Mouse (Mus musculus) lung, embryonic 14.5 days (tissue): ENCODE data around the gene Arhgap42. TPM values are rescaled to one million over a fixed set of nuclear protein-coding genes. Genes with fewer than 3 reads are reported as not detected.
A peak's percentile ranks its signal among the peaks of the same experiment; 100 is the strongest.

ENCODE experiments used
- ATAC-seq: fragments of 200-750 bp; cut with Nextera tagmentation; 2 replicates; pipeline ENCODE4 v1.8.0; 2017; ENCODE audit warnings: mild to moderate bottlenecking, moderate TSS enrichment, moderate library complexity; ENCODE audit not compliant: insufficient read depth
- DNase-seq: peaks from one replicate; pipeline ENCODE4 v3.0.0-alpha.2; 2015
- H3K27ac ChIP-seq: fragments of 300-500 bp; sonication (generic); 2 replicates; pipeline ENCODE4 v1.5.1; 2014; ENCODE audit warnings: low read depth, mild to moderate bottlenecking, moderate library complexity
- H3K27me3 ChIP-seq: fragments of 300-500 bp; sonication (generic); 2 replicates; pipeline ENCODE4 v1.6.1; 2014; ENCODE audit warnings: low read length, control low read depth; ENCODE audit not compliant: insufficient read depth
- H3K36me3 ChIP-seq: fragments of 300-500 bp; sonication (generic); 2 replicates; pipeline ENCODE4 v1.6.1; 2014; ENCODE audit warnings: control low read depth; ENCODE audit not compliant: insufficient read depth
- H3K4me1 ChIP-seq: fragments of 300-500 bp; sonication (generic); 2 replicates; pipeline ENCODE4 v1.6.1; 2014; ENCODE audit warnings: antibody characterized with exemption, control low read depth; ENCODE audit not compliant: insufficient read depth
- H3K4me2 ChIP-seq: fragments of 300-500 bp; sonication (generic); 2 replicates; pipeline ENCODE4 v1.6.1; 2014; ENCODE audit warnings: mild to moderate bottlenecking
- H3K4me3 ChIP-seq: fragments of 300-500 bp; sonication (generic); 2 replicates; pipeline ENCODE4 v1.5.1; 2014; ENCODE audit warnings: low read depth, low read length
- H3K9ac ChIP-seq: fragments of 300-500 bp; sonication (generic); 2 replicates; pipeline ENCODE4 v1.6.1; 2014
- H3K9me3 ChIP-seq: fragments of 300-500 bp; sonication (generic); 2 replicates; pipeline ENCODE4 v1.6.1; 2016; ENCODE audit warnings: low read depth, low read length, control low read depth
- CTCF ChIP-seq: IDR thresholded peaks from 2 replicates; pipeline ENCODE4 v1.5.1; 2016; ENCODE audit warnings: antibody characterized with exemption, low read depth
- WGBS: fragments of 180-500 bp; shearing (Covaris S2); extraction: QIAGEN DNeasy Blood & Tissue Kit; methylation state at CpG from one replicate; pipeline ENCODE4 v1.1.7; 2014; 5-methylcytosine and 5-hydroxymethylcytosine counted together
- polyA plus RNA-seq: library from polyadenylated mRNA; unstranded; fragments of >200 nt; fragmentation: Nextera tagmentation; extraction: Ambion mirVana; gene quantifications from 2 replicates; pipeline ENCODE4 v1.2.1, GENCODE M21; 2014

Gene Arhgap42
- polyA plus RNA-seq, 1 experiment from 2014 or later: 45.8 TPM

GRCm38 (mm10) chr9:8982315-8982714 lies 256.6 kb downstream of the Arhgap42 start:
- no peaks in the 10 kb centered on the region for H3K9me3 ChIP-seq
- TF ChIP-seq CTCF: no peak
- WGBS: 69% methylated on average over 3 of the region's 3 CpGs
- H3K27me3 ChIP-seq: no peaks in the 10 kb centered on the region
- ATAC-seq (no peak), DNase-seq (peak; percentile 39)
- no peak overlapping the region for H3K4me2 ChIP-seq
- no peak overlapping the region for H3K9ac ChIP-seq
- no peaks in the 10 kb centered on the region for H3K36me3 ChIP-seq
- H3K4me1 ChIP-seq: no peaks in the 10 kb centered on the region
- no peak overlapping the region for H3K4me3 ChIP-seq
- no peak overlapping the region for H3K27ac ChIP-seq

GRCm38 (mm10) chr9:8977775-8978174 lies 261.1 kb downstream of the Arhgap42 start:
- Histone ChIP-seq H3K4me1 (no peaks in the 10 kb centered on the region), H3K4me2 (no peak overlapping the region), H3K27ac (no peak overlapping the region), H3K9ac (no peak overlapping the region), H3K4me3 (no peak overlapping the region), H3K36me3 (no peaks in the 10 kb centered on the region), H3K27me3 (no peaks in the 10 kb centered on the region), H3K9me3 (no peaks in the 10 kb centered on the region)
- DNase-seq (peak; percentile 16), ATAC-seq (no peak)
- TF ChIP-seq CTCF: no peak
- 66% methylated on average over 2 of the region's 2 CpGs for WGBS

GRCm38 (mm10) chr9:8971491-8971890 lies 267.4 kb downstream of the Arhgap42 start, which contains the start of gene Gm16485:
Gm16485 (plus strand) TSS chr9:8971791.
- H3K9me3 ChIP-seq: no peaks in the 10 kb centered on the region
- no peak within 1 kb of the TSS for H3K4me3 ChIP-seq
- H3K36me3 ChIP-seq: no peaks in the 10 kb centered on the region
- DNase-seq: no peak
- no peaks in the 10 kb centered on the region for H3K27me3 ChIP-seq
- no peak within 1 kb of the TSS for H3K4me2 ChIP-seq
- WGBS: 64% methylated on average over 2 of the region's 2 CpGs
- ATAC-seq: no peak
- no peaks in the 10 kb centered on the region for H3K4me1 ChIP-seq
- no peak for TF ChIP-seq CTCF
- H3K9ac ChIP-seq: no peak within 1 kb of the TSS
- no peak within 1 kb of the TSS for H3K27ac ChIP-seq

- no peak overlapping the region for H3K27ac ChIP-seq
- H3K9me3 ChIP-seq: no peaks in the 10 kb centered on the region
- ATAC-seq: peak; percentile 56; the same call in 1 of the 2 replicates
- H3K4me1 ChIP-seq: no peaks in the 10 kb centered on the region
- no peaks in the 10 kb centered on the region for H3K27me3 ChIP-seq
- WGBS: 45% methylated on average over 7 of the region's 7 CpGs
- TF ChIP-seq CTCF: no peak
- no peak overlapping the region for H3K4me2 ChIP-seq
- peak; percentile 48 for DNase-seq
- H3K36me3 ChIP-seq: no peaks in the 10 kb centered on the region
- H3K4me3 ChIP-seq: no peak overlapping the region
- H3K9ac ChIP-seq: no peak overlapping the region
These were observed 268.7 kb downstream of the Arhgap42 start for GRCm38 (mm10) chr9:8970240-8970639.

- H3K4me3 ChIP-seq: no peak overlapping the region
- ATAC-seq (no peak; the same call in 1 of the 2 replicates), DNase-seq (peak; percentile 77)
- peak; percentile 71 for TF ChIP-seq CTCF
- H3K9ac ChIP-seq: no peak overlapping the region
- H3K36me3 ChIP-seq: no peaks in the 10 kb centered on the region
- H3K27me3 ChIP-seq: no peaks in the 10 kb centered on the region
- WGBS: 60% methylated on average over 8 of the region's 8 CpGs
- no peak overlapping the region for H3K27ac ChIP-seq
- no peak overlapping the region for H3K4me2 ChIP-seq
- no peaks in the 10 kb centered on the region for H3K9me3 ChIP-seq
- no peaks in the 10 kb centered on the region for H3K4me1 ChIP-seq
These were observed 274.3 kb downstream of the Arhgap42 start for GRCm38 (mm10) chr9:8964512-8965133.

- DNase-seq: no peak
- no peak for TF ChIP-seq CTCF
- no peak overlapping the region for H3K4me2 ChIP-seq
These were observed 285.6 kb downstream of the Arhgap42 start for GRCm38 (mm10) chr9:8953306-8953705.

More at GRCm38 (mm10) chr9:8953306-8953705, 285.6 kb downstream of the Arhgap42 start:
- Histone ChIP-seq H3K27ac (no peak overlapping the region), H3K36me3 (no peaks in the 10 kb centered on the region), H3K27me3 (no peaks in the 10 kb centered on the region), H3K9me3 (no peaks in the 10 kb centered on the region), H3K4me1 (no peaks in the 10 kb centered on the region), H3K9ac (no peak overlapping the region), H3K4me3 (no peak overlapping the region)
- no peak for ATAC-seq
